ENCODE assay signal across 12 mouse cellular contexts in the genomic region with DNA sequence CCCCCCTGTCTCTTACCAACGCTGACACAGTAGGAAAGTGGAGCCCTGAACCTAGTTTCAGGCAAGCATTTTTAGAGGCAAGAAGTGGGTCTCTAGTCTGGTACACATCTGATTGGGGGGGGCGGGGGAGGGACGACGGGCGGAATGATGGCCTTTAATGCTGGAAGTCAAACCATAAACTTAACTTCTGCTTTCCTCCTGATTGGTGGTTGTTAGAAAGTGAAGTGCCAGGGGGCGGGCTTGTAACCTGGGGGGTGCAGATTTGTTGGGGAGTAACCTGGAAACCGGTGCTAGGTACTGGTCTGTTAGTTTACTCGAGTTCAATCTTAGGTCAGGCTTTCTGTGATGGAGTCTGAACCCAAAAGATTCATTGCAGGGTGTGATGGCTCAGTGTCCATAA. TPM values are rescaled to one million over a fixed set of nuclear protein-coding genes. Genes with fewer than 3 reads are reported as not detected.
DNase-seq lines count a peak whose midpoint lies in the region; ATAC-seq and TF ChIP-seq lines count a peak whose summit lies in the region.
"Had no signal": no experiment of that assay in that cellular context is flagged by ENCODE, and none has a peak within 500 bp of the region (broad histone marks: within the 10 kb centered on the region; RNA-seq: fewer than 3 reads in every experiment).

No protein-coding gene starts in this region.

- no peaks in the 10 kb centered on the region for H3K36me3 ChIP-seq in kidney, postnatal 0 days (ENCODE audit: insufficient read depth, low read length)
- peaks cover 0 to 22% of the 10 kb centered on the region in 2 experiments; a peak in 2 of 4 replicates for H3K36me3 ChIP-seq in MEL (ENCODE audit: control insufficient read depth in 1 of 2, insufficient read depth in 2 of 2, low read length in 2 of 2)
- H3K36me3 ChIP-seq: hindbrain, embryonic 15.5 days; midbrain, embryonic 12.5 days had no signal

- H3K4me3 ChIP-seq in kidney, postnatal 0 days (replicated peaks; ENCODE audit: low read depth, low read length) = no peak overlapping the region
- peak overlapping the region; percentile 40 for H3K4me3 ChIP-seq in MEL (ENCODE audit: control insufficient read depth in 1 of 2, insufficient read depth in 1 of 2, low read depth in 2 of 2, low read length in 2 of 2)

- H3K27me3 ChIP-seq in kidney, postnatal 0 days (ENCODE audit: insufficient read depth, low read length) = no peaks in the 10 kb centered on the region
- H3K27me3 ChIP-seq in MEL (ENCODE audit: control insufficient read depth in 1 of 2, insufficient read depth in 2 of 2, low read length in 2 of 2) = no peaks in the 10 kb centered on the region
- H3K27me3 ChIP-seq: hindbrain, embryonic 15.5 days; midbrain, embryonic 12.5 days had no signal

- WGBS in kidney, postnatal 0 days = 30% methylated on average over 8 of the region's 8 CpGs

- H3K9ac ChIP-seq in kidney, postnatal 0 days (ENCODE audit: low read depth, low read length) = no peak overlapping the region
- H3K9ac ChIP-seq in MEL (ENCODE audit: control insufficient read depth, low read depth, low read length, poor library complexity, severe bottlenecking) = peak overlapping the region; percentile 25; the same call in 1 of the 2 replicates
- H3K9ac ChIP-seq: midbrain, embryonic 12.5 days had no signal

- no peak for TF ChIP-seq RAD21 in MEL (IDR thresholded peaks at IDR 0.05; ENCODE audit: low read depth, low read length)

- peak; percentile 67 for DNase-seq in cerebellum, adult 9-11 months
- DNase-seq in cerebellum, adult 8-10 months = no peak
- no peak for DNase-seq in kidney, postnatal 0 days (ENCODE audit: low spot score)
- no peak for DNase-seq in kidney, postnatal 4 days
- peak; percentile 37 to 56 for DNase-seq in lung, adult 18-20 months
- DNase-seq in lung, postnatal 4 days = no peak
- peak; percentile 78 for DNase-seq in MEL (ENCODE audit: low read depth, low spot score)
- DNase-seq in ovary, postnatal 36 days (ENCODE audit: low spot score) = no peak
- DNase-seq: thymus, postnatal 14 days had no signal

- peak overlapping the region; percentile 28; the same call in 1 of the 2 replicates for H3K27ac ChIP-seq in kidney, postnatal 0 days
- peak overlapping the region; percentile 34; the same call in 1 of the 2 replicates for H3K27ac ChIP-seq in MEL (ENCODE audit: control insufficient read depth, low read depth, low read length)
- H3K27ac ChIP-seq: midbrain, embryonic 12.5 days had no signal

- TF ChIP-seq EP300 in MEL (IDR thresholded peaks at IDR 0.05; ENCODE audit: low read depth in 1 of 2, low read length in 2 of 2) = no peak

- peaks cover 13% of the 10 kb centered on the region for H3K79me2 ChIP-seq in MEL (ENCODE audit: control insufficient read depth, insufficient read depth, low read length, poor library complexity)

- no peak for TF ChIP-seq POLR2A in MEL (IDR thresholded peaks at IDR 0.05; ENCODE audit: control insufficient read depth in 1 of 2, insufficient read depth in 1 of 2, low read depth in 1 of 2, low read length in 2 of 2, poor library complexity in 1 of 2)

- H3K9me3 ChIP-seq in kidney, postnatal 0 days (replicated peaks; ENCODE audit: low read length) = no peaks in the 10 kb centered on the region
- H3K9me3 ChIP-seq in MEL (replicated peaks; ENCODE audit: insufficient read depth, low read length) = no peaks in the 10 kb centered on the region
- H3K9me3 ChIP-seq: G1E; hindbrain, embryonic 15.5 days; midbrain, embryonic 12.5 days had no signal

- H3K4me2 ChIP-seq in kidney, postnatal 0 days (ENCODE audit: low read length) = no peak overlapping the region

- peaks cover 29% of the 10 kb centered on the region for H3K4me1 ChIP-seq in kidney, postnatal 0 days (replicated peaks; ENCODE audit: insufficient read depth, low read length)
- peaks cover 9 to 26% of the 10 kb centered on the region in 2 experiments for H3K4me1 ChIP-seq in MEL (ENCODE audit: control insufficient read depth in 1 of 2, insufficient read depth in 2 of 2, low read length in 2 of 2)

- ATAC-seq in kidney, postnatal 0 days (replicated peaks; ENCODE audit: low FRiP score, low read depth) = no peak

- no peak for TF ChIP-seq CTCF in kidney, postnatal 0 days (IDR thresholded peaks at IDR 0.05; ENCODE audit: low read depth)
- no peak for TF ChIP-seq CTCF in MEL (IDR thresholded peaks at IDR 0.05 in 2 of 3, conservative IDR thresholded peaks at IDR 0.05 in 1 of 3; ENCODE audit: control insufficient read depth in 1 of 3, insufficient read depth in 1 of 3, low read depth in 2 of 3, low read length in 3 of 3, poor library complexity in 1 of 3, severe bottlenecking in 1 of 3)

TF ChIP-seq in MEL, 35 proteins besides CTCF, POLR2A, EP300 and RAD21:
- TF ChIP-seq CHD1 (IDR thresholded peaks at IDR 0.05; ENCODE audit: low read depth, low read length) (0 out of 2 replicates have a peak, but pooled peaks have one; percentile 31), HCFC1 (IDR thresholded peaks at IDR 0.05; ENCODE audit: low read depth, low read length) (0 out of 2 replicates have a peak, but pooled peaks have one; percentile 50), TBP (IDR thresholded peaks at IDR 0.05; ENCODE audit: low read depth, low read length) (no peak), ZNF384 (IDR thresholded peaks at IDR 0.05; ENCODE audit: low read depth, low read length) (0 out of 2 replicates have a peak, but pooled peaks have one; percentile 4), MAZ (IDR thresholded peaks at IDR 0.05; ENCODE audit: low read depth, low read length) (peak; percentile 74)
TF ChIP-seq in MEL: peak in this region for 4.

RNA-seq across cellular contexts. Expression of gene St3gal2, which starts 1.3 kb away (rescaled TPM):
- 15.1 and 17.2 TPM in 2 replicates for polyA plus RNA-seq in kidney, postnatal 0 days (2015; fragmentation: Nextera tagmentation; extraction: Ambion mirVana)
- total RNA-seq in MEL (2012; rRNA removed) = 4.0 and 5.2 TPM in 2 replicates
- 10 to 100 TPM in 1 of 2 experiments, not detected in 1; 18.0 TPM for polyA plus RNA-seq in MEL (2012; ENCODE audit: insufficient read depth in 1 of 2, insufficient read length in 2 of 2, low read depth in 1 of 2, low replicate concordance in 2 of 2, missing spikeins in 1 of 2)

RNA-seq across cellular contexts. Expression of gene Fuk, which starts 16.2 kb away (rescaled TPM):
- polyA plus RNA-seq in kidney, postnatal 0 days (2015; fragmentation: Nextera tagmentation; extraction: Ambion mirVana) = 10.1 and 10.7 TPM in 2 replicates
- 8.3 and 9.1 TPM in 2 replicates for total RNA-seq in MEL (2012; rRNA removed)
- 10 to 100 TPM in 1 of 2 experiments, not detected in 1; 10.6 TPM for polyA plus RNA-seq in MEL (2012; ENCODE audit: insufficient read depth in 1 of 2, insufficient read length in 2 of 2, low read depth in 1 of 2, low replicate concordance in 2 of 2, missing spikeins in 1 of 2)

Comparison
In these comparisons a context has a peak if more than half of its experiments do, and no peak if none do; other contexts are left out.
1. DNase-seq: peak in cerebellum, adult 9-11 months (single experiment), lung, adult 18-20 months (2 of 2) and MEL (single experiment); none in cerebellum, adult 8-10 months (single experiment), kidney, postnatal 0 days (single experiment), kidney, postnatal 4 days (0 of 2), lung, postnatal 4 days (0 of 2) and ovary, postnatal 36 days (single experiment).